Mouse (Mus musculus) heart, postnatal 0 days (tissue): ENCODE data around the gene Tmem138.

Experiments
- CTCF ChIP-seq: IDR thresholded peaks from 2 replicates; pipeline ENCODE4 v1.5.1; 2016; ENCODE audit warnings: antibody characterized with exemption, control low read depth, low read depth
- EP300 ChIP-seq: IDR thresholded peaks from 2 replicates; pipeline ENCODE4 v1.6.1; 2016; ENCODE audit warnings: antibody characterized with exemption, low read depth

DNA sequence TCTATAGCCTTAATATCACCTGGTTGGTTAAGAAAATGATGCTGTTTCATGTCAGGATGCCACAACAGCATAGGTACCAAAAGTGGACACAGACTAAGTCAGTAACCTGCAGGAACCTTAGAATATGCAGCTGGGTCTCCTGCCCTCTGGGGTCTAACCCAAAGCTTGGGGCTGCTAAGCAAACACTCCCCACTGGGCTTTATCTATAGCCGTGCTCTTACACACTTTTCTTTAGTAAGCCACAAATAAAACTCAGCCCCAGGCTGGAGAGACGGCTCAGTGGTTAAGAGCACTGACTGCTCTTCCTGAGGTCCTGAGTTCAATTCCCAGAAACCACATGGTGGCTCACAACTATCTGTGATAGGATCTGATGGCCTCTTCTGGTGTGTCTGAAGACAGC lies 20.2 kb downstream of the Tmem138 start:
- no peak for TF ChIP-seq CTCF
- TF ChIP-seq EP300, result no peak
